Mouse (Mus musculus): ENCODE measurements around the gene Cnga4. TPM values are rescaled to one million over a fixed set of nuclear protein-coding genes. Genes with fewer than 3 reads are reported as not detected.

Gene Cnga4
- total and polyA plus RNA-seq, 3 experiments, result not detected

DNA sequence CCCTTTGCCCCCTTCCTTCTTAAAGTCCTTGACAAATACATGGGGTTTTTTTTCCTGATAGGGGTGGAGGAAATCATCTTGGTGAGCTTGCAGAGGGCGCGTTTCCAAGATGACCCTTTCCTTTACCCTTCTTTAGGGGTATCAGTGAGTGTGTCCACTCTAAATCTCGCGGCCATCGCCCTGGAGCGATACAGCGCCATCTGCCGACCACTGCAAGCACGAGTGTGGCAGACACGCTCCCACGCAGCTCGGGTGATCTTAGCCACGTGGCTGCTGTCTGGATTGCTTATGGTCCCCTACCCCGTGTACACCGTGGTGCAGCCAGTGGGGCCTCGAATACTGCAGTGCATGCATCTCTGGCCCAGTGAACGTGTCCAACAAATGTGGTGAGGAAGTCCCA lies 29.5 kb downstream of the Cnga4 start:
- TF ChIP-seq TBP (conservative IDR thresholded peaks at IDR 0.05; ENCODE audit: low read depth, low read length) (no peak), IRF4 (IDR thresholded peaks at IDR 0.05; ENCODE audit: low read depth, low read length) (no peak), POLR2A (IDR thresholded peaks at IDR 0.05; ENCODE audit: low read depth, low read length) (no peak), E2F4 (IDR thresholded peaks at IDR 0.05; ENCODE audit: insufficient replicate concordance, low read depth, low read length) (no peak), RCOR1 (conservative IDR thresholded peaks at IDR 0.05; ENCODE audit: low read depth, low read length) (no peak), POLR2AphosphoS2 (IDR thresholded peaks at IDR 0.05; ENCODE audit: low read depth, low read length) (no peak), CTCF (conservative IDR thresholded peaks at IDR 0.05 in 1 of 2, IDR thresholded peaks at IDR 0.05 in 1 of 2; ENCODE audit: low read depth in 2 of 2, low read length in 2 of 2) (no peak), ETS1 (conservative IDR thresholded peaks at IDR 0.05; ENCODE audit: low read depth, low read length) (no peak), JUN (IDR thresholded peaks at IDR 0.05; ENCODE audit: insufficient read depth, low read depth, low read length) (no peak), USF2 (conservative IDR thresholded peaks at IDR 0.05; ENCODE audit: low read depth, low read length) (no peak), MEF2A (IDR thresholded peaks at IDR 0.05; ENCODE audit: borderline replicate concordance, low read depth, low read length) (no peak), ELF1 (IDR thresholded peaks at IDR 0.05; ENCODE audit: low read depth, low read length) (no peak)
- H3K27ac ChIP-seq (ENCODE audit: insufficient read depth, low read depth), result no peak overlapping the region
- dilution Hi-C loops (cut with MboI; ENCODE audit: extremely low pct_ligation_motif_present, extremely low pct_unique_long_range_greater_than_20kb, low sequenced_read_pairs), result no loop called here
- in situ Hi-C loops (cut with MboI; ENCODE audit: low pct_ligation_motif_present, low pct_unique_long_range_greater_than_20kb, low sequenced_read_pairs), result no loop called here
- no peaks in the 10 kb centered on the region for H3K79me2 ChIP-seq (replicated peaks; ENCODE audit: control insufficient read depth, extremely low read depth, insufficient read depth, poor library complexity, severe bottlenecking)
- H3K4me3 ChIP-seq (replicated peaks in 1 of 3; ENCODE audit: low read depth in 2 of 3, low read length in 2 of 3, poor library complexity in 1 of 3), result no peak overlapping the region
- peaks cover 0 to 3% of the 10 kb centered on the region in 2 experiments; a peak in 1 of 4 replicates for H3K4me1 ChIP-seq (ENCODE audit: control insufficient read depth in 1 of 2, insufficient read depth in 2 of 2)
- DNase-seq (ENCODE audit: extremely low read depth), result no peak
- no peaks in the 10 kb centered on the region for H3K27me3 ChIP-seq (replicated peaks)
- H3K9me3 ChIP-seq (replicated peaks; ENCODE audit: low read length), result no peaks in the 10 kb centered on the region
- no peaks in the 10 kb centered on the region for H3K36me3 ChIP-seq (replicated peaks in 1 of 2; ENCODE audit: control insufficient read depth in 1 of 2, insufficient read depth in 1 of 2, low read length in 1 of 2)
- H3K4me2 ChIP-seq (ENCODE audit: insufficient read depth, low read depth, poor library complexity, severe bottlenecking), result no peak overlapping the region
- no peak overlapping the region for H3K9ac ChIP-seq (ENCODE audit: insufficient read depth, low read depth)

- H3K79me2 ChIP-seq (replicated peaks; ENCODE audit: control insufficient read depth, extremely low read depth, insufficient read depth, poor library complexity, severe bottlenecking), result no peaks in the 10 kb centered on the region
Observed at GRCm38 (mm10) chr7:105434798-105435197, 30.4 kb downstream of the Cnga4 start.

More at GRCm38 (mm10) chr7:105434798-105435197, 30.4 kb downstream of the Cnga4 start:
- TF ChIP-seq USF2 (conservative IDR thresholded peaks at IDR 0.05; ENCODE audit: low read depth, low read length) (no peak), PAX5 (IDR thresholded peaks at IDR 0.05; ENCODE audit: low read length) (no peak), KAT2A (IDR thresholded peaks at IDR 0.05; ENCODE audit: insufficient replicate concordance, low read length) (no peak), ZNF384 (IDR thresholded peaks at IDR 0.05; ENCODE audit: low read depth, low read length) (no peak), ZKSCAN1 (IDR thresholded peaks at IDR 0.05; ENCODE audit: borderline replicate concordance, low read depth, low read length) (no peak), JUN (IDR thresholded peaks at IDR 0.05; ENCODE audit: insufficient read depth, low read depth, low read length) (no peak)
- no peaks in the 10 kb centered on the region for H3K9me3 ChIP-seq (replicated peaks; ENCODE audit: low read length)
- no peaks in the 10 kb centered on the region for H3K27me3 ChIP-seq (replicated peaks)
- peaks cover 0 to 1% of the 10 kb centered on the region in 2 experiments for H3K36me3 ChIP-seq (replicated peaks in 1 of 2; ENCODE audit: control insufficient read depth in 1 of 2, insufficient read depth in 1 of 2, low read length in 1 of 2)
- no peak overlapping the region for H3K27ac ChIP-seq (ENCODE audit: insufficient read depth, low read depth)
- in situ Hi-C loops (cut with MboI; ENCODE audit: low pct_ligation_motif_present, low pct_unique_long_range_greater_than_20kb, low sequenced_read_pairs) (no loop called here), dilution Hi-C loops (cut with MboI; ENCODE audit: extremely low pct_ligation_motif_present, extremely low pct_unique_long_range_greater_than_20kb, low sequenced_read_pairs) (no loop called here)
- no peak overlapping the region for H3K9ac ChIP-seq (ENCODE audit: insufficient read depth, low read depth)
- no peak overlapping the region for H3K4me3 ChIP-seq (replicated peaks in 1 of 3; ENCODE audit: low read depth in 2 of 3, low read length in 2 of 3, poor library complexity in 1 of 3)
- no peak for DNase-seq (ENCODE audit: extremely low read depth)
- H3K4me1 ChIP-seq (ENCODE audit: control insufficient read depth in 1 of 2, insufficient read depth in 2 of 2), result peaks cover 0 to 5% of the 10 kb centered on the region in 2 experiments; a peak in 2 of 4 replicates
- no peak overlapping the region for H3K4me2 ChIP-seq (ENCODE audit: insufficient read depth, low read depth, poor library complexity, severe bottlenecking)

Data from CH12.LX (cell line).